Mouse (Mus musculus) embryonic facial prominence, embryonic 11.5 days (tissue): ENCODE measurements at regions not wholly inside any gene's neighbourhood (a gene's known extent, or its start where the extent isn't known, plus 50 kb on each side); places are given as distances from the start of the nearest gene placed in this dataset.
A peak's percentile ranks its signal among the peaks of the same experiment; 100 is the strongest.

Source experiments
- ATAC-seq: fragments of 200-750 bp; cut with Nextera tagmentation; replicated peaks from 2 replicates; pipeline ENCODE4 v1.8.0; 2017; ENCODE audit warnings: low read depth; ENCODE audit not compliant: insufficient number of reproducible peaks, low FRiP score, low TSS enrichment
- DNase-seq: peaks from one replicate; pipeline ENCODE4 v3.0.0-alpha.2; 2015; ENCODE audit warnings: low spot score
- H3K27ac ChIP-seq: fragments of 300-500 bp; sonication (generic); replicated peaks from 2 replicates; pipeline ENCODE4 v1.5.1; 2014; ENCODE audit warnings: mild to moderate bottlenecking, low read depth, low read length, control low read depth
- H3K27me3 ChIP-seq: fragments of 300-500 bp; sonication (generic); 2 replicates; pipeline ENCODE4 v1.6.1; 2014; ENCODE audit warnings: mild to moderate bottlenecking, low read length, moderate library complexity, mixed read lengths; ENCODE audit not compliant: control insufficient read depth, insufficient read depth
- H3K36me3 ChIP-seq: fragments of 300-500 bp; sonication (generic); replicated peaks from 2 replicates; pipeline ENCODE4 v1.6.1; 2014; ENCODE audit warnings: low read depth, mild to moderate bottlenecking, low read length, moderate library complexity, mixed read lengths; ENCODE audit not compliant: control insufficient read depth, insufficient read depth
- H3K4me1 ChIP-seq: fragments of 300-500 bp; sonication (generic); 2 replicates; pipeline ENCODE4 v1.6.1; 2014; ENCODE audit warnings: low read length, mixed read lengths; ENCODE audit not compliant: control insufficient read depth, insufficient read depth
- H3K4me2 ChIP-seq: fragments of 300-500 bp; sonication (generic); 2 replicates; pipeline ENCODE4 v1.6.1; 2014; ENCODE audit warnings: low read depth, mild to moderate bottlenecking, control low read depth, low read length, moderate library complexity
- H3K4me3 ChIP-seq: fragments of 300-500 bp; sonication (generic); 2 replicates; pipeline ENCODE4 v1.5.1; 2014; ENCODE audit warnings: low read depth, low read length, control low read depth
- H3K9ac ChIP-seq: fragments of 300-500 bp; sonication (generic); replicated peaks from 2 replicates; pipeline ENCODE4 v1.6.1; 2014; ENCODE audit warnings: mild to moderate bottlenecking, control low read depth, low read length
- H3K9me3 ChIP-seq: fragments of 300-500 bp; sonication (generic); replicated peaks from 2 replicates; pipeline ENCODE4 v1.6.1; 2016; ENCODE audit warnings: mild to moderate bottlenecking, low read length, inconsistent platforms, mixed read lengths; ENCODE audit not compliant: control insufficient read depth
- WGBS: fragments of 180-500 bp; shearing (Covaris S2); extraction: QIAGEN DNeasy Blood & Tissue Kit; methylation state at CpG from one replicate; pipeline ENCODE4 v1.1.7; 2014; 5-methylcytosine and 5-hydroxymethylcytosine counted together

GRCm38 (mm10) chr2:83105070-83105469 is 161.6 kb downstream of the Fsip2 start:
- Histone ChIP-seq H3K9ac (no peak overlapping the region), H3K4me3 (no peak overlapping the region), H3K36me3 (no peaks in the 10 kb centered on the region), H3K27me3 (no peaks in the 10 kb centered on the region), H3K9me3 (no peaks in the 10 kb centered on the region), H3K4me2 (no peak overlapping the region), H3K27ac (no peak overlapping the region), H3K4me1 (no peaks in the 10 kb centered on the region)
- 89% methylated on average over 2 of the region's 2 CpGs for WGBS
- no peak for DNase-seq
- ATAC-seq = no peak

- no peaks in the 10 kb centered on the region for H3K36me3 ChIP-seq
- no peak for ATAC-seq
- no peak overlapping the region for H3K4me3 ChIP-seq
- H3K27ac ChIP-seq = no peak overlapping the region
- DNase-seq = no peak
- no peaks in the 10 kb centered on the region for H3K27me3 ChIP-seq
- H3K4me1 ChIP-seq = no peaks in the 10 kb centered on the region; the same call in 1 of the 2 replicates
- WGBS = 84% methylated on average over 4 of the region's 4 CpGs
- H3K9me3 ChIP-seq = no peaks in the 10 kb centered on the region
- no peak overlapping the region for H3K9ac ChIP-seq
- no peak overlapping the region for H3K4me2 ChIP-seq
Observed at GRCm38 (mm10) chr2:83126340-83126739, 182.9 kb downstream of the Fsip2 start.

GRCm38 (mm10) chr2:83130709-83131108 is 187.3 kb downstream of the Fsip2 start:
- WGBS = 61% methylated on average over 2 of the region's 2 CpGs
- no peak for ATAC-seq

GRCm38 (mm10) chr2:83131285-83131852 is 187.9 kb downstream of the Fsip2 start:
- 32% methylated on average over 4 of the region's 4 CpGs for WGBS
- ATAC-seq (peak; percentile 18; the same call in 1 of the 2 replicates), DNase-seq (peak; percentile 6)
- H3K4me2 ChIP-seq = no peak overlapping the region
- 0 out of 2 replicates have a peak overlapping the region, but pooled peaks have one; percentile 6 for H3K9ac ChIP-seq
- H3K27ac ChIP-seq = no peak overlapping the region
- H3K9me3 ChIP-seq = no peaks in the 10 kb centered on the region
- no peaks in the 10 kb centered on the region for H3K27me3 ChIP-seq
- no peaks in the 10 kb centered on the region; the same call in 1 of the 2 replicates for H3K4me1 ChIP-seq
- no peak overlapping the region for H3K4me3 ChIP-seq
- no peaks in the 10 kb centered on the region for H3K36me3 ChIP-seq

More at GRCm38 (mm10) chr2:83130709-83131108, 187.3 kb downstream of the Fsip2 start:
- Histone ChIP-seq H3K4me1 (no peaks in the 10 kb centered on the region; the same call in 1 of the 2 replicates), H3K27ac (no peak overlapping the region), H3K27me3 (no peaks in the 10 kb centered on the region), H3K9me3 (no peaks in the 10 kb centered on the region), H3K9ac (no peak overlapping the region), H3K36me3 (no peaks in the 10 kb centered on the region), H3K4me2 (no peak overlapping the region), H3K4me3 (no peak overlapping the region)
- peak; percentile 14 for DNase-seq

- 0 out of 2 replicates have a peak, but pooled peaks have one; percentile 34 for ATAC-seq
- no peak overlapping the region for H3K4me2 ChIP-seq
- WGBS = 62% methylated on average over 4 of the region's 4 CpGs
Observed at GRCm38 (mm10) chr2:83165853-83166252, 222.4 kb downstream of the Fsip2 start.

More at GRCm38 (mm10) chr2:83165853-83166252, 222.4 kb downstream of the Fsip2 start:
- DNase-seq = no peak
- H3K27me3 ChIP-seq = no peaks in the 10 kb centered on the region
- no peaks in the 10 kb centered on the region for H3K4me1 ChIP-seq
- no peak overlapping the region for H3K27ac ChIP-seq
- no peak overlapping the region for H3K4me3 ChIP-seq
- no peaks in the 10 kb centered on the region for H3K9me3 ChIP-seq
- H3K36me3 ChIP-seq = no peaks in the 10 kb centered on the region
- no peak overlapping the region for H3K9ac ChIP-seq
